Mouse (Mus musculus): ENCODE results near the gene Maip1. TPM values are rescaled to one million over a fixed set of nuclear protein-coding genes. Genes with fewer than 3 reads are reported as not detected.

Gene Maip1
- polyA plus RNA-seq, 1 experiment from 2014 or later, result 24.7 TPM

- no peak overlapping the region for H3K9ac ChIP-seq (ENCODE audit: low read depth, low read length)
- no peak overlapping the region for H3K27ac ChIP-seq
- no peaks in the 10 kb centered on the region for H3K27me3 ChIP-seq (ENCODE audit: insufficient read depth, low read length)
- H3K4me3 ChIP-seq (replicated peaks; ENCODE audit: low read depth, low read length), result no peak overlapping the region
- no peaks in the 10 kb centered on the region for H3K9me3 ChIP-seq (replicated peaks; ENCODE audit: low read length)
- DNase-seq (ENCODE audit: low spot score) (no peak), ATAC-seq (replicated peaks; ENCODE audit: low FRiP score, low read depth) (no peak)
- no peak for TF ChIP-seq CTCF (IDR thresholded peaks at IDR 0.05; ENCODE audit: low read depth)
- no peaks in the 10 kb centered on the region for H3K4me1 ChIP-seq (replicated peaks; ENCODE audit: insufficient read depth, low read length)
- H3K4me2 ChIP-seq (ENCODE audit: low read length), result no peak overlapping the region
- WGBS, result 84% methylated on average over 6 of the region's 6 CpGs
- H3K36me3 ChIP-seq (ENCODE audit: insufficient read depth, low read length), result no peaks in the 10 kb centered on the region
Measured at GRCm38 (mm10) chr1:57460305-57460940, 54.3 kb downstream of the Maip1 start.

Other genes starting within 250 kb of the Maip1 start
- gene 1700066M21Rik, start 28.7 kb upstream of the Maip1 start, polyA plus RNA-seq (2015; fragmentation: Nextera tagmentation; extraction: Ambion mirVana), result 10.6 and 11.1 TPM in 2 replicates
- gene Tyw5, start 773 bp downstream of the Maip1 start, polyA plus RNA-seq (2015; fragmentation: Nextera tagmentation; extraction: Ambion mirVana), result 26.2 and 27.5 TPM in 2 replicates